Mouse (Mus musculus): ENCODE results near the gene Car8. TPM values are rescaled to one million over a fixed set of nuclear protein-coding genes. Genes with fewer than 3 reads are reported as not detected.
"Not testable (repeated sequence)": the region's sequence is repeated elsewhere in the genome, so short reads cannot be mapped to it uniquely, and the experiment has no call there.

The Car8 gene
- total and polyA plus RNA-seq, 2 experiments from 2014 or later, result 71.3 to 82.4 TPM

- TF ChIP-seq CTCF (IDR thresholded peaks at IDR 0.05; ENCODE audit: low read depth), result no peak
- no peak overlapping the region for H3K4me2 ChIP-seq (ENCODE audit: low read depth, low read length)
- H3K4me1 ChIP-seq (ENCODE audit: insufficient read depth, low read length), result no peaks in the 10 kb centered on the region
- H3K9ac ChIP-seq (replicated peaks; ENCODE audit: low read length), result no peak overlapping the region
- H3K27me3 ChIP-seq (ENCODE audit: insufficient read depth, low read length), result no peaks in the 10 kb centered on the region
- DNase-seq (ENCODE audit: low spot score), result no peak
- no peaks in the 10 kb centered on the region for H3K36me3 ChIP-seq (ENCODE audit: insufficient read depth, low read length)
- no peaks in the 10 kb centered on the region for H3K9me3 ChIP-seq (ENCODE audit: low read length)
- WGBS, result 90% methylated on average over 4 of the region's 4 CpGs
- no peak overlapping the region for H3K27ac ChIP-seq
- no peak for ATAC-seq
- H3K4me3 ChIP-seq (ENCODE audit: low read length), result no peak overlapping the region
These were observed 58.3 kb downstream of the Car8 start for GRCm38 (mm10) chr4:8180576-8180975.

GRCm38 (mm10) chr4:8154589-8155198 is 84.1 kb downstream of the Car8 start:
- 86% methylated on average over 6 of the region's 6 CpGs for WGBS
- H3K4me2 ChIP-seq (ENCODE audit: low read depth, low read length), result no peak overlapping the region
- H3K4me1 ChIP-seq (ENCODE audit: insufficient read depth, low read length), result no peaks in the 10 kb centered on the region
- no peak overlapping the region for H3K4me3 ChIP-seq (ENCODE audit: low read length)
- TF ChIP-seq CTCF (IDR thresholded peaks at IDR 0.05; ENCODE audit: low read depth), result no peak
- DNase-seq (ENCODE audit: low spot score) (no peak), ATAC-seq (no peak)
- H3K27me3 ChIP-seq (ENCODE audit: insufficient read depth, low read length), result no peaks in the 10 kb centered on the region
- H3K27ac ChIP-seq, result no peak overlapping the region
- no peak overlapping the region for H3K9ac ChIP-seq (replicated peaks; ENCODE audit: low read length)
- no peaks in the 10 kb centered on the region for H3K36me3 ChIP-seq (ENCODE audit: insufficient read depth, low read length)
- no peaks in the 10 kb centered on the region for H3K9me3 ChIP-seq (ENCODE audit: low read length)

GRCm38 (mm10) chr4:8153926-8154325 is 84.9 kb downstream of the Car8 start:
- ATAC-seq, result not testable (repeated sequence)

GRCm38 (mm10) chr4:8137403-8137802 is 101.4 kb downstream of the Car8 start:
- no peak for ATAC-seq
- 83% methylated on average over 2 of the region's 2 CpGs for WGBS
- Histone ChIP-seq H3K27me3 (ENCODE audit: insufficient read depth, low read length) (no peaks in the 10 kb centered on the region), H3K27ac (no peak overlapping the region), H3K9me3 (ENCODE audit: low read length) (no peaks in the 10 kb centered on the region), H3K4me1 (ENCODE audit: insufficient read depth, low read length) (no peaks in the 10 kb centered on the region), H3K36me3 (ENCODE audit: insufficient read depth, low read length) (no peaks in the 10 kb centered on the region), H3K9ac (replicated peaks; ENCODE audit: low read length) (no peak overlapping the region), H3K4me3 (ENCODE audit: low read length) (no peak overlapping the region), H3K4me2 (ENCODE audit: low read depth, low read length) (no peak overlapping the region)
- TF ChIP-seq CTCF (IDR thresholded peaks at IDR 0.05; ENCODE audit: low read depth), result no peak
- DNase-seq (ENCODE audit: low spot score), result no peak

More at GRCm38 (mm10) chr4:8153926-8154325, 84.9 kb downstream of the Car8 start:
- H3K4me1 ChIP-seq (ENCODE audit: insufficient read depth, low read length); H3K9me3 ChIP-seq (ENCODE audit: low read length); H3K9ac ChIP-seq (replicated peaks; ENCODE audit: low read length); H3K27ac ChIP-seq; H3K4me3 ChIP-seq (ENCODE audit: low read length); H3K4me2 ChIP-seq (ENCODE audit: low read depth, low read length); H3K27me3 ChIP-seq (ENCODE audit: insufficient read depth, low read length); DNase-seq (ENCODE audit: low spot score); H3K36me3 ChIP-seq (ENCODE audit: insufficient read depth, low read length): not testable (repeated sequence)
- WGBS, result 93% methylated on average over 5 of the region's 5 CpGs

GRCm38 (mm10) chr4:8132024-8132423 is 106.8 kb downstream of the Car8 start:
- Histone ChIP-seq H3K4me2 (ENCODE audit: low read depth, low read length) (no peak overlapping the region), H3K4me3 (ENCODE audit: low read length) (no peak overlapping the region), H3K9ac (replicated peaks; ENCODE audit: low read length) (no peak overlapping the region), H3K9me3 (ENCODE audit: low read length) (no peaks in the 10 kb centered on the region), H3K36me3 (ENCODE audit: insufficient read depth, low read length) (no peaks in the 10 kb centered on the region), H3K27me3 (ENCODE audit: insufficient read depth, low read length) (no peaks in the 10 kb centered on the region), H3K27ac (no peak overlapping the region), H3K4me1 (ENCODE audit: insufficient read depth, low read length) (no peaks in the 10 kb centered on the region)
- WGBS, result 97% methylated on average over 2 of the region's 2 CpGs
- no peak for TF ChIP-seq CTCF (IDR thresholded peaks at IDR 0.05; ENCODE audit: low read depth)
- DNase-seq (ENCODE audit: low spot score) (no peak), ATAC-seq (no peak)

GRCm38 (mm10) chr4:8113558-8113957 is 125.3 kb downstream of the Car8 start:
- 87% methylated on average over 3 of the region's 3 CpGs for WGBS
- H3K27me3 ChIP-seq (ENCODE audit: insufficient read depth, low read length), result no peaks in the 10 kb centered on the region

GRCm38 (mm10) chr4:8111891-8112290 is 127.0 kb downstream of the Car8 start:
- TF ChIP-seq CTCF (IDR thresholded peaks at IDR 0.05; ENCODE audit: low read depth), result no peak
- DNase-seq (ENCODE audit: low spot score), result no peak
- WGBS, result 95% methylated on average over 3 of the region's 3 CpGs

More at GRCm38 (mm10) chr4:8113558-8113957, 125.3 kb downstream of the Car8 start:
- Histone ChIP-seq H3K4me2 (ENCODE audit: low read depth, low read length) (no peak overlapping the region), H3K9me3 (ENCODE audit: low read length) (no peaks in the 10 kb centered on the region), H3K9ac (replicated peaks; ENCODE audit: low read length) (no peak overlapping the region), H3K4me3 (ENCODE audit: low read length) (no peak overlapping the region), H3K27ac (no peak overlapping the region), H3K4me1 (ENCODE audit: insufficient read depth, low read length) (no peaks in the 10 kb centered on the region), H3K36me3 (ENCODE audit: insufficient read depth, low read length) (no peaks in the 10 kb centered on the region)
- no peak for DNase-seq (ENCODE audit: low spot score)
- ATAC-seq, result no peak
- no peak for TF ChIP-seq CTCF (IDR thresholded peaks at IDR 0.05; ENCODE audit: low read depth)

More at GRCm38 (mm10) chr4:8111891-8112290, 127.0 kb downstream of the Car8 start:
- no peak overlapping the region for H3K27ac ChIP-seq
- H3K27me3 ChIP-seq (ENCODE audit: insufficient read depth, low read length), result no peaks in the 10 kb centered on the region
- H3K9ac ChIP-seq (replicated peaks; ENCODE audit: low read length), result no peak overlapping the region
- ATAC-seq, result no peak
- no peaks in the 10 kb centered on the region for H3K4me1 ChIP-seq (ENCODE audit: insufficient read depth, low read length)
- no peaks in the 10 kb centered on the region for H3K36me3 ChIP-seq (ENCODE audit: insufficient read depth, low read length)
- no peak overlapping the region for H3K4me3 ChIP-seq (ENCODE audit: low read length)
- H3K9me3 ChIP-seq (ENCODE audit: low read length), result no peaks in the 10 kb centered on the region
- no peak overlapping the region for H3K4me2 ChIP-seq (ENCODE audit: low read depth, low read length)
